Mouse (Mus musculus) CH12.LX (cell line): ENCODE measurements around the gene Abcb10. TPM values are rescaled to one million over a fixed set of nuclear protein-coding genes. Genes with fewer than 3 reads are reported as not detected.
A peak's percentile ranks its signal among the peaks of the same experiment; 100 is the strongest.

Source experiments
- DNase-seq: peaks from one replicate; pipeline ENCODE4 v3.0.0-alpha.2; 2013; ENCODE audit errors: extremely low read depth
- H3K27ac ChIP-seq: 2 replicates; pipeline ENCODE4 v1.5.1; 2012; ENCODE audit warnings: low read depth, mild to moderate bottlenecking, control low read depth, moderate library complexity; ENCODE audit not compliant: insufficient read depth
- H3K27me3 ChIP-seq: replicated peaks from 2 replicates; pipeline ENCODE3; 2012; ENCODE audit warnings: inconsistent platforms
- H3K36me3 ChIP-seq, 2 experiments: replicated peaks in 1 of 2; 2 replicates each; pipeline versions ENCODE3 to v1.6.1; 2012; ENCODE audit warnings: inconsistent platforms in 1 of 2, low read length in 1 of 2, mild to moderate bottlenecking in 1 of 2, mixed read lengths in 1 of 2, moderate library complexity in 1 of 2; ENCODE audit not compliant: control insufficient read depth in 1 of 2, insufficient read depth in 1 of 2
- H3K4me1 ChIP-seq, 2 experiments: 2 replicates each; pipeline ENCODE4 v1.6.1; 2012; ENCODE audit warnings: inconsistent platforms in 1 of 2, moderate library complexity in 1 of 2; ENCODE audit not compliant: insufficient read depth in 2 of 2, control insufficient read depth in 1 of 2
- H3K4me2 ChIP-seq: 2 replicates; pipeline ENCODE4 v1.6.1; 2012; ENCODE audit warnings: low read depth, mild to moderate bottlenecking, control low read depth; ENCODE audit not compliant: poor library complexity, insufficient read depth, severe bottlenecking
- H3K4me3 ChIP-seq, 3 experiments: fragments of 150-350 bp in 1 of 3; sonication (generic) in 1 of 3; replicated peaks in 1 of 3; 2 replicates each; pipeline versions ENCODE3 to v1.5.1; 2011 to 2012; ENCODE audit warnings: low read depth in 2 of 3, low read length in 2 of 3, mild to moderate bottlenecking in 2 of 3, moderate library complexity in 2 of 3, control low read depth in 1 of 3, improper control_type of control experiment in 1 of 3, inconsistent platforms in 1 of 3, mixed read lengths in 1 of 3; ENCODE audit not compliant: poor library complexity in 1 of 3
- H3K79me2 ChIP-seq: replicated peaks from 2 replicates; pipeline ENCODE4 v1.6.1; 2012; ENCODE audit warnings: mild to moderate bottlenecking, moderate library complexity; ENCODE audit not compliant: control insufficient read depth, poor library complexity, insufficient read depth, severe bottlenecking; ENCODE audit errors: extremely low read depth
- H3K9ac ChIP-seq: 2 replicates; pipeline ENCODE4 v1.6.1; 2012; ENCODE audit warnings: low read depth, mild to moderate bottlenecking, control low read depth, moderate library complexity; ENCODE audit not compliant: insufficient read depth
- H3K9me3 ChIP-seq: replicated peaks from 2 replicates; pipeline ENCODE3; 2012; ENCODE audit warnings: low read length, inconsistent platforms, mixed read lengths
- CTCF ChIP-seq, 2 experiments: IDR thresholded peaks in 1 of 2; conservative IDR thresholded peaks in 1 of 2; 2 replicates each; pipeline ENCODE4 v1.5.1; 2011 to 2012; ENCODE audit warnings: low read depth in 2 of 2, low read length in 2 of 2, improper control_type of control experiment in 1 of 2, inconsistent platforms in 1 of 2, mild to moderate bottlenecking in 1 of 2, moderate library complexity in 1 of 2
- ETS1 ChIP-seq: conservative IDR thresholded peaks from 2 replicates; pipeline ENCODE4 v1.6.1; 2012; ENCODE audit warnings: low read depth, mild to moderate bottlenecking, inconsistent platforms, low read length, improper control_type of control experiment, moderate library complexity
- IRF4 ChIP-seq: IDR thresholded peaks from 2 replicates; pipeline ENCODE4 v1.6.1; 2014; ENCODE audit warnings: low read depth, mild to moderate bottlenecking, inconsistent platforms, low read length, improper control_type of control experiment
- JUN ChIP-seq: IDR thresholded peaks from 2 replicates; pipeline ENCODE4 v1.6.1; 2011; ENCODE audit warnings: low read depth, mild to moderate bottlenecking, low read length, improper control_type of control experiment, moderate library complexity; ENCODE audit not compliant: insufficient read depth
- JUND ChIP-seq: conservative IDR thresholded peaks from 2 replicates; pipeline ENCODE4 v1.6.1; 2011; ENCODE audit warnings: low read depth, low read length, improper control_type of control experiment
- MAFK ChIP-seq: IDR thresholded peaks from 2 replicates; pipeline ENCODE4 v1.6.1; 2011; ENCODE audit warnings: low read length, improper control_type of control experiment; ENCODE audit not compliant: insufficient replicate concordance
- MAX ChIP-seq: IDR thresholded peaks from 2 replicates; pipeline ENCODE4 v1.6.1; 2011; ENCODE audit warnings: low read length, improper control_type of control experiment
- MYC ChIP-seq: IDR thresholded peaks from 2 replicates; pipeline ENCODE4 v1.6.1; 2011; ENCODE audit warnings: low read depth, mild to moderate bottlenecking, improper control_type of control experiment, low read length
- NRF1 ChIP-seq: IDR thresholded peaks from 2 replicates; pipeline ENCODE4 v1.6.1; 2014; ENCODE audit warnings: low read depth, mild to moderate bottlenecking, inconsistent platforms, low read length, improper control_type of control experiment, moderate library complexity
- RAD21 ChIP-seq: IDR thresholded peaks from 2 replicates; pipeline ENCODE4 v1.6.1; 2011; ENCODE audit warnings: low read depth, mild to moderate bottlenecking, low read length, improper control_type of control experiment, moderate library complexity
- RCOR1 ChIP-seq: conservative IDR thresholded peaks from 2 replicates; pipeline ENCODE4 v1.6.1; 2012; ENCODE audit warnings: low read depth, mild to moderate bottlenecking, inconsistent platforms, low read length, improper control_type of control experiment
- SIN3A ChIP-seq: IDR thresholded peaks from 2 replicates; pipeline ENCODE4 v1.6.1; 2012; ENCODE audit warnings: low read length, improper control_type of control experiment, inconsistent platforms
- SMC3 ChIP-seq: IDR thresholded peaks from 2 replicates; pipeline ENCODE4 v1.6.1; 2011; ENCODE audit warnings: low read depth, low read length, improper control_type of control experiment
- TBP ChIP-seq: conservative IDR thresholded peaks from 2 replicates; pipeline ENCODE4 v1.6.1; 2011; ENCODE audit warnings: low read depth, low read length, improper control_type of control experiment
- ZMIZ1 ChIP-seq: IDR thresholded peaks from 2 replicates; pipeline ENCODE4 v1.6.1; 2012; ENCODE audit warnings: low read depth, mild to moderate bottlenecking, inconsistent platforms, low read length, improper control_type of control experiment
- ZNF384 ChIP-seq: IDR thresholded peaks from 2 replicates; pipeline ENCODE4 v1.6.1; 2012; ENCODE audit warnings: low read depth, low read length, improper control_type of control experiment, inconsistent platforms
- dilution Hi-C: fragments of 300-500 bp; cut with MboI; formaldehyde crosslinking; loops from 2 replicates; pipeline ENCODE4 v1.14.3; 2020; ENCODE audit warnings: low sequenced_read_pairs; ENCODE audit not compliant: extremely low pct_unique_long_range_greater_than_20kb, extremely low pct_ligation_motif_present
- in situ Hi-C: fragments of 300-500 bp; cut with MboI; formaldehyde crosslinking; loops from 3 replicates; pipeline ENCODE4 v1.14.3; 2019; ENCODE audit warnings: low sequenced_read_pairs, low pct_ligation_motif_present, low pct_unique_long_range_greater_than_20kb, mixed read lengths
- polyA plus RNA-seq: library from polyadenylated mRNA; unstranded; fragments of >175 nt; gene quantifications from 2 replicates; pipeline ENCODE4 v1.2.1, GENCODE M21; 2012; ENCODE audit warnings: low read depth; ENCODE audit not compliant: insufficient read length
- total RNA-seq, 2 experiments: library from RNA; depleted of rRNA; stranded (reverse); fragments of 300-350 nt in 1 of 2; fragments of >200 nt in 1 of 2; gene quantifications; 2 replicates each; pipeline ENCODE4 v1.2.3; 2012 to 2014

Gene Abcb10
- total and polyA plus RNA-seq, 3 experiments = 8.0 to 8.5 (median 8.1) TPM

DNA sequence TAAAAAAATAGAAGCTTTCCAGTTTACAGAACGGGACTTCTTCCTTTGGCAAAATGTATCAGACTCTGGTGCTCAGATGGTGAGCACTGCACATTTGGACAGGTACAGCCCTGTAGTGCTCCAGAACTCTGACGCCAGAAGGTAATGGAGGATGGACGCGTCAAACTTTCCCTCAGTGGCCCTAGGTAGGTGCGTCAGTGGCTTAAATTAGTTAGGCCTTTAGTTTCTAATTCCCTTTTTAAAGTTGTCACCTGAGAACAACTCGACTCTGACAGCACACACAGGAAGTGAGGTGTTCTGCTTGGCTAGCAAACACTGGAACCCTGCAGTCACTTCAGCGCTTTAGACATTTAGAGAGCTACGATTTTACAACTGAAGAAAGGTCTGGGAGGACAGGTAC lies 29.2 kb downstream of the Abcb10 start:
- no peak for TF ChIP-seq IRF4
- peak; percentile 43 for TF ChIP-seq ETS1
- TF ChIP-seq, all 38 proteins: peak for 1
- no peaks in the 10 kb centered on the region for H3K27me3 ChIP-seq
- H3K4me1 ChIP-seq = peaks cover 6 to 24% of the 10 kb centered on the region in 2 experiments; a peak in 3 of 4 replicates
- in situ Hi-C loops = no loop called here
- peaks cover 18 to 54% of the 10 kb centered on the region in 2 experiments for H3K36me3 ChIP-seq
- DNase-seq = peak; percentile 41
- no peak overlapping the region for H3K4me3 ChIP-seq
- H3K9me3 ChIP-seq = no peaks in the 10 kb centered on the region
- H3K4me2 ChIP-seq = no peak overlapping the region
- peaks cover 2% of the 10 kb centered on the region; the same call in 1 of the 2 replicates for H3K79me2 ChIP-seq
- no peak overlapping the region for H3K9ac ChIP-seq
- dilution Hi-C loops = no loop called here
- H3K27ac ChIP-seq = no peak overlapping the region

DNA sequence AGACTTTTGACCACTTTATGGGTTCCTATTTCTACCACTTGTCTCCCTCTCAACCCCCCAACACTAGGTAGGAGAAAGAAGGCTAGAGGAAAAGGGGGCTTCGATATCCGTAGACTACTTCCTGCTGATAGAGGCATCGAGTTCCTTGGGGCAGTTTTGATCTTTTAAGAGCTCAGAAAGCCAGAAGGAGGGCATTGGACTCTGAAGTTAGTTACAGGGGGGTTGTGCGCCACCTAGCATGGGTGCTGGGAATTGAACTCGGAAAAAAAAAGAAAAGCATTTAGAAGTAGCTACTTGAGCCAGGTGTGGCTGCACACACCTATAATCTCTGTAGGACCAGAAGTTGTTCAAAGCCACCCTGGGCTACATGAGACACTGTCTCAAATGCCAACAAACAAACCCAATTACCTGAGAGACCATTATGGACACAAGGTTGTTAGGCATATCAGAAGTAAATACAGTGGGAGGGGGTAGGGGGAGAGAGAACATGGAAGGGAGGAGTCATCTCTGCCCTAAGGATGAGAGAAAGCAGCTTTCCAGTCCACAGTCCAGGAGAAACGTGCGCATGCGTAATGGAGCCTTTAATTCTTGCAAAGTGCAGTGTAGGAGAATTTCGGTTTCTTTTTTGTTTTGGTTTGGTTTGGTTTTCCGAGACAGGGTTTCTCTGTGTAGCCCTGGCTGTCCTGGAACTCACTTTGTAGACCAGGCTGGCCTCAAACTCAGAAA lies 32.7 kb downstream of the Abcb10 start:
- in situ Hi-C loops (no loop called here), dilution Hi-C loops (no loop called here)
- peak overlapping the region; percentile 85 to 99 (median 98) for H3K4me3 ChIP-seq
- peaks cover 14 to 49% of the 10 kb centered on the region in 2 experiments for H3K36me3 ChIP-seq
- TF ChIP-seq RAD21 (peak; percentile 35), NRF1 (peak; percentile 77), CTCF (conservative IDR thresholded peaks at IDR 0.05 in 1 of 2, IDR thresholded peaks at IDR 0.05 in 1 of 2; ENCODE audit: low read depth in 2 of 2, low read length in 2 of 2) (peak; percentile 63 to 80), JUND (no peak), SIN3A (no peak), JUN (no peak), RCOR1 (no peak), ZMIZ1 (no peak), MYC (no peak), SMC3 (peak; percentile 29), ZNF384 (peak; percentile 94), TBP (no peak), MAFK (no peak), MAX (no peak)
- H3K4me1 ChIP-seq = peaks cover 6 to 31% of the 10 kb centered on the region in 2 experiments; a peak in 3 of 4 replicates
- H3K9ac ChIP-seq = peak overlapping the region; percentile 85
- no peak overlapping the region for H3K27ac ChIP-seq
- H3K27me3 ChIP-seq = no peaks in the 10 kb centered on the region
- peak overlapping the region; percentile 96 for H3K4me2 ChIP-seq
- DNase-seq = peak; percentile 74
- no peaks in the 10 kb centered on the region for H3K9me3 ChIP-seq
- H3K79me2 ChIP-seq = peaks cover 12% of the 10 kb centered on the region
